Mouse (Mus musculus): ENCODE data around the gene Gm8882.
"Not testable (repeated sequence)": the region's sequence is repeated elsewhere in the genome, so short reads cannot be mapped to it uniquely, and the experiment has no call there.

Gm8882 gene

DNA sequence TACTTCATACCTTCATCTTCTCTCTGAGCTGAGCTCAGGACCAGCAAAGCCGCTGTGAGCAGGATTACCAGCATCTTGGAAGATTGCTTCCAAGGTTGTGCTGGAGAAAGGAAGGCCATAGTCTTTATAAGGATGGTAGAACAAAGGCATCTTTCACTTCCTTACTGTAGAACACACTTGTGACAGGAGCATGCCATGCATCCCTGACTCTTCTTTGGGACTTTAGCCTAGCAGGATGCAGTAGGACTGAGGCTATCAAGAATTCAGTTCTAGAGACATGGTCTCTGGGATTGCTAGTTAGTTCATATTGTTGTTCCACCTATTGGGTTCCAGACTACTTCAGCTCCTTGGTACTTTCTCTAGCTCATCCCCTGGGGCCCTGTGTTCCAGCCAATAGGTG is at the start of gene Gm8882:
Gm8882 (minus strand) TSS at position 101 of the 400 bp plus-strand sequence.
- DNase-seq (ENCODE audit: low spot score): not testable (repeated sequence)

DNA sequence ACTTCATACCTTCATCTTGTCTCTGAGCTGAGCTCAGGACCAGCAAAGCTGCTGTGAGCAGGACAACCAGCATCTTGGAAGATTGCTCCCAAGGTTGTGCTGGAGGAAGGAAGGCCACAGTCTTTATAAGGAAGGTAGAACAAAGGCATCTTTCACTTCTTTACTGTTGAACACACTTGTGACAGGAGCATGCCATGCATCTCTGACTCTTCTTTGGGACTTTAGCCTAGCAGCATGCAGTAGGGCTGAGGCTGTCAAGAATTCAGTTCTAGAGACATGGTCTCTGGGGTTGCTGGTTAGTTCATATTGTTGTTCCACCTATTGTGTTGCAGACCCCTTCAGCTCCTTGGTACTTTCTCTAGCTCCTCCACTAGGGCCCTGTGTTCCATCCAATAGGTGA is 49.3 kb downstream of the Gm8882 start, which contains the start of gene Prpmp5:
Prpmp5 (minus strand) TSS at position 101 of the 400 bp plus-strand sequence.
- DNase-seq (ENCODE audit: low spot score): not testable (repeated sequence)
